Mouse (Mus musculus) spleen, adult 2 months (tissue): Measurements from ENCODE around the gene Kif20b.

Source experiments
- CTCF ChIP-seq: fragments of 200-500 bp; IDR thresholded peaks from 2 replicates; pipeline ENCODE4 v1.5.1; 2011; ENCODE audit warnings: mild to moderate bottlenecking, inconsistent platforms; ENCODE audit not compliant: insufficient read depth, insufficient read length, insufficient replicate concordance; ENCODE audit errors: extremely low read depth
- POLR2A ChIP-seq: fragments of 200-500 bp; IDR thresholded peaks from 2 replicates; pipeline ENCODE4 v1.6.1; 2011; ENCODE audit warnings: low read depth, low read length, inconsistent platforms

DNA sequence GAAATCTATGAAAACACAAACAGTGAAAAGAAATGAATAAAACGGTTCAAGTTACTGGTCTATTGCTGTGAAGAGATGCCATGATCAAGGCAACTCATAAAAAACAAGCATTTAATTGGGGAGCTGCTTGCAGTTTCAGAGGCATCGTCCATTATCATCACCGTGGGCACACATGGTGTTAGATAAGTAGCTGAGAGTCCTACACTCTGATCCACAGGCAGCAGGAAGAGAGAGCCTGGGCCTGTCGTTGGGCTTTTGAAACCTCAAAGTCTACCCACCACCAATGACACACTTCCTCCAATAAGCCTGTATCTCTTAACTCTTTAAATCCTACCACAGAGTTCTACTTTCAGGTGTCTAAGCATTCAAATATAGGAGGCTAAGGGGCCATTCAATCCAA, 27.1 kb upstream of the Kif20b start:
- TF ChIP-seq CTCF (no peak), POLR2A (no peak)
